Mouse (Mus musculus): ENCODE data around the gene Olfr689.
"Not testable (repeated sequence)": the region's sequence is repeated elsewhere in the genome, so short reads cannot be mapped to it uniquely, and the experiment has no call there.

Olfr689 gene

GRCm38 (mm10) chr7:105310865-105311264 lies at the start of gene Olfr689:
TSS of gene Olfr689 (plus strand) at chr7:105311165.
- peaks cover 12% of the 10 kb centered on the region; the same call in 1 of the 2 replicates for H3K9me3 ChIP-seq (ENCODE audit: low read length)

GRCm38 (mm10) chr7:105272426-105272825 lies 38.5 kb upstream of the Olfr689 start:
- TF ChIP-seq CTCF (conservative IDR thresholded peaks at IDR 0.05; ENCODE audit: low read length), result no peak
- no peak for TF ChIP-seq POU5F1 (IDR thresholded peaks at IDR 0.05; ENCODE audit: borderline replicate concordance, low read length)
- TF ChIP-seq NANOG (IDR thresholded peaks at IDR 0.05; ENCODE audit: borderline replicate concordance, low read length), result no peak
- Histone ChIP-seq H3K9me3 (ENCODE audit: low read length) (peaks cover 18% of the 10 kb centered on the region), H3K27me3 (ENCODE audit: insufficient read depth, low read length) (no peaks in the 10 kb centered on the region), H3K36me3 (ENCODE audit: insufficient read depth, low read length) (no peaks in the 10 kb centered on the region), H3K4me3 (replicated peaks; ENCODE audit: low read length) (no peak overlapping the region), H3K4me1 (replicated peaks; ENCODE audit: low read depth, low read length) (no peaks in the 10 kb centered on the region)

More at GRCm38 (mm10) chr7:105310865-105311264, at the start of gene Olfr689:
- TF ChIP-seq CTCF (conservative IDR thresholded peaks at IDR 0.05; ENCODE audit: low read length), result no peak
- no peak for TF ChIP-seq NANOG (IDR thresholded peaks at IDR 0.05; ENCODE audit: borderline replicate concordance, low read length)
- TF ChIP-seq POU5F1 (IDR thresholded peaks at IDR 0.05; ENCODE audit: borderline replicate concordance, low read length), result no peak
- H3K4me1 ChIP-seq (replicated peaks; ENCODE audit: low read depth, low read length), result no peaks in the 10 kb centered on the region
- H3K36me3 ChIP-seq (ENCODE audit: insufficient read depth, low read length), result no peaks in the 10 kb centered on the region
- H3K4me3 ChIP-seq (replicated peaks; ENCODE audit: low read length), result no peak within 1 kb of the TSS
- no peaks in the 10 kb centered on the region for H3K27me3 ChIP-seq (ENCODE audit: insufficient read depth, low read length)

GRCm38 (mm10) chr7:105287795-105288194 lies 23.2 kb upstream of the Olfr689 start, which contains the start of gene Olfr688:
TSS of gene Olfr688 (plus strand) at chr7:105288095.
- Histone ChIP-seq H3K4me1 (replicated peaks; ENCODE audit: low read depth, low read length) (no peaks in the 10 kb centered on the region), H3K9me3 (ENCODE audit: low read length) (no peaks in the 10 kb centered on the region), H3K4me3 (replicated peaks; ENCODE audit: low read length) (no peak within 1 kb of the TSS), H3K36me3 (ENCODE audit: insufficient read depth, low read length) (no peaks in the 10 kb centered on the region), H3K27me3 (ENCODE audit: insufficient read depth, low read length) (no peaks in the 10 kb centered on the region)
- no peak for TF ChIP-seq CTCF (conservative IDR thresholded peaks at IDR 0.05; ENCODE audit: low read length)
- TF ChIP-seq POU5F1 (IDR thresholded peaks at IDR 0.05; ENCODE audit: borderline replicate concordance, low read length), result no peak
- no peak for TF ChIP-seq NANOG (IDR thresholded peaks at IDR 0.05; ENCODE audit: borderline replicate concordance, low read length)

DNA sequence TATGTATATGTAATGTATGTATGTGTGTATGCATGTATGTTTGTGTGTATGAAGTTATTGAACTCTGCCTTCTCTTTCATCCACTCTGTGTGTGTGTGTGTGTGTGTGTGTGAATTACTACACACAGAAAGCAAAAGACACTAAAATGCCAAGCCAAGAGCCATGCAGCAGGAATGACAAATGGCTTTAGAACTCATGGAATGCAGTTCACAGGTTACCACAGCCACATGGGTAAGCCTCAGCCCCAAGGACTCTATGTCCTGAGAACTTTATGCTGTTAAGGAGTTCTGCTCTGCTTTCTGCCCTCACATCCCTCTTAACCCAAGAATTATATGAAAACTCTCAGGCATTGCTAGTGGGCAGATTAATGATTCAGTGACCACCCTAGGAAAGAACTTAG lies 20.9 kb upstream of the Olfr689 start:
- Histone ChIP-seq H3K36me3 (ENCODE audit: insufficient read depth, low read length) (no peaks in the 10 kb centered on the region), H3K9me3 (ENCODE audit: low read length) (no peaks in the 10 kb centered on the region), H3K4me1 (replicated peaks; ENCODE audit: low read depth, low read length) (no peaks in the 10 kb centered on the region), H3K4me3 (replicated peaks; ENCODE audit: low read length) (no peak overlapping the region), H3K27me3 (ENCODE audit: insufficient read depth, low read length) (no peaks in the 10 kb centered on the region)
- TF ChIP-seq CTCF (conservative IDR thresholded peaks at IDR 0.05; ENCODE audit: low read length) (no peak), POU5F1 (IDR thresholded peaks at IDR 0.05; ENCODE audit: borderline replicate concordance, low read length) (no peak), NANOG (IDR thresholded peaks at IDR 0.05; ENCODE audit: borderline replicate concordance, low read length) (no peak)

GRCm38 (mm10) chr7:105325302-105325701 lies 14.3 kb downstream of the Olfr689 start:
- TF ChIP-seq POU5F1 (IDR thresholded peaks at IDR 0.05; ENCODE audit: borderline replicate concordance, low read length) (no peak), CTCF (conservative IDR thresholded peaks at IDR 0.05; ENCODE audit: low read length) (no peak), NANOG (IDR thresholded peaks at IDR 0.05; ENCODE audit: borderline replicate concordance, low read length) (no peak)
- H3K9me3 ChIP-seq (ENCODE audit: low read length), result no peaks in the 10 kb centered on the region
- no peaks in the 10 kb centered on the region for H3K27me3 ChIP-seq (ENCODE audit: insufficient read depth, low read length)
- no peak overlapping the region for H3K4me3 ChIP-seq (replicated peaks; ENCODE audit: low read length)
- no peaks in the 10 kb centered on the region for H3K4me1 ChIP-seq (replicated peaks; ENCODE audit: low read depth, low read length)
- H3K36me3 ChIP-seq (ENCODE audit: insufficient read depth, low read length), result no peaks in the 10 kb centered on the region

DNA sequence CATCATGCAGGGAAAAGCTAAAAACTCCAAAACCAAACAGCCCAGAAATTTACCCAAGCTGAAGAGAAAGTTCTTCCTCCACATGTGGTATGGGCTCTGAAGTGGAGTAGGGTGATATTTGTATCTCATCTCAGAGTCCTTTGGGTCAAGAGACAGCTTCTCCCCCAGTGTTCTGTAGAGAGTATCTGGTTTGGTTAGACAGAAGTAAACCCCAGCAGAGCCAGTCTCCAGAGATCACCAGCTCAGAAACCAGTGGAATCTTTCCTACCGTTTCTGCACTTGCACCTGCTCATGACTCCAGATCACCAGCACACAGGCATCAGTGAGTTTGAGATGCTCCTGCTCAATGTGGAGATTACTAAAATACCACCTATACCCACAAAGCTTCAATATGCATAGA lies 23.0 kb downstream of the Olfr689 start, which contains the start of gene Olfr690:
TSS of gene Olfr690 (minus strand) at position 101 of the 400 bp plus-strand sequence.
- Histone ChIP-seq H3K4me3 (replicated peaks; ENCODE audit: low read length) (no peak within 1 kb of the TSS), H3K27me3 (ENCODE audit: insufficient read depth, low read length) (no peaks in the 10 kb centered on the region), H3K9me3 (ENCODE audit: low read length) (peaks cover 5% of the 10 kb centered on the region; the same call in 1 of the 2 replicates), H3K36me3 (ENCODE audit: insufficient read depth, low read length) (no peaks in the 10 kb centered on the region), H3K4me1 (replicated peaks; ENCODE audit: low read depth, low read length) (no peaks in the 10 kb centered on the region)
- TF ChIP-seq CTCF (conservative IDR thresholded peaks at IDR 0.05; ENCODE audit: low read length) (no peak), POU5F1 (IDR thresholded peaks at IDR 0.05; ENCODE audit: borderline replicate concordance, low read length) (no peak), NANOG (IDR thresholded peaks at IDR 0.05; ENCODE audit: borderline replicate concordance, low read length) (no peak)

- H3K9me3 ChIP-seq (ENCODE audit: low read length), result peaks cover 9% of the 10 kb centered on the region; the same call in 1 of the 2 replicates
- no peaks in the 10 kb centered on the region for H3K36me3 ChIP-seq (ENCODE audit: insufficient read depth, low read length)
- no peak within 1 kb of the TSS for H3K4me3 ChIP-seq (replicated peaks; ENCODE audit: low read length)
- TF ChIP-seq CTCF (conservative IDR thresholded peaks at IDR 0.05; ENCODE audit: low read length) (no peak), NANOG (IDR thresholded peaks at IDR 0.05; ENCODE audit: borderline replicate concordance, low read length) (no peak), POU5F1 (IDR thresholded peaks at IDR 0.05; ENCODE audit: borderline replicate concordance, low read length) (no peak)
- H3K27me3 ChIP-seq (ENCODE audit: insufficient read depth, low read length), result no peaks in the 10 kb centered on the region
- H3K4me1 ChIP-seq (replicated peaks; ENCODE audit: low read depth, low read length), result no peaks in the 10 kb centered on the region
Observed at GRCm38 (mm10) chr7:105342170-105342569, 31.2 kb downstream of the Olfr689 start, which contains the start of gene Olfr691. TSS of gene Olfr691 (minus strand) at chr7:105342270.

DNA sequence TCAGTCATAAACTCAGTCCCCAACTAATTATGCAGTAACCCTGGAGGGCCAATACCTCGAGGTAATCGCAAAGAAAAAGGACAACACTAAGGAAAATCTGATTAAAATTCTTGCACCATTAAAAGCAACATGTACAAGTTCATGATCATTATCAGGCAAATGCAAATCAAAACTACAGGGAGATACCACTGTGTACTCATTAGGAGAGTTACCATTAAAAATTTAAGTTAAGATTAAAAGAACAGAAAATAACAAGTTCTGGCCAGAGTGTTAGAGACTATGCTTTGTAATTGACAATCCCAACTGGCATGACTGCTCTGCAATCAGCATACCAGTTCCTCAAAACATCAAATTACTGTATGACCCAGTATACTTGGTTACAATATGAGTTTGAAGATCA lies 31.8 kb downstream of the Olfr689 start:
- no peak for TF ChIP-seq POU5F1 (IDR thresholded peaks at IDR 0.05; ENCODE audit: borderline replicate concordance, low read length)
- TF ChIP-seq NANOG (IDR thresholded peaks at IDR 0.05; ENCODE audit: borderline replicate concordance, low read length), result no peak
- no peak for TF ChIP-seq CTCF (conservative IDR thresholded peaks at IDR 0.05; ENCODE audit: low read length)
- H3K4me1 ChIP-seq (replicated peaks; ENCODE audit: low read depth, low read length), result no peaks in the 10 kb centered on the region
- 0 out of 2 replicates have a peak, but pooled peaks cover 5% of the 10 kb centered on the region for H3K9me3 ChIP-seq (ENCODE audit: low read length)
- H3K36me3 ChIP-seq (ENCODE audit: insufficient read depth, low read length), result no peaks in the 10 kb centered on the region
- no peaks in the 10 kb centered on the region for H3K27me3 ChIP-seq (ENCODE audit: insufficient read depth, low read length)
- no peak overlapping the region for H3K4me3 ChIP-seq (replicated peaks; ENCODE audit: low read length)

DNA sequence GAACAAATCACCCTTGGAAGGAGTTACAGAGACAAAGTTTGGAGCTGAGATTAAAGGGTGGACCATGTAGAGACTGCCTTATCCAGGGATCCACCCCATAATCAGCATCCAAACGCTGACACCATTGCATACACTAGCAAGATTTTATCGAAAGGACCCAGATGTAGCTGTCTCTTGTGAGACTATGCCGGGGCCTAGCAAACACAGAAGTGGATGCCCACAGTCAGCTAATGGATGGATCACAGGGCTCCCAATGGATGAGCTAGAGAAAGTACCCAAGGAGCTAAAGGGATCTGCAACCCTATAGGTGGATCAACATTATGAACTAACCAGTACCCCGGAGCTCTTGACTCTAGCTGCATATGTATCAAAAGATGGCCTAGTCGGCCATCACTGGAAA lies 45.1 kb downstream of the Olfr689 start:
- not testable (repeated sequence) for H3K9me3 ChIP-seq (ENCODE audit: low read length); H3K36me3 ChIP-seq (ENCODE audit: insufficient read depth, low read length); H3K4me3 ChIP-seq (replicated peaks; ENCODE audit: low read length); H3K4me1 ChIP-seq (replicated peaks; ENCODE audit: low read depth, low read length); H3K27me3 ChIP-seq (ENCODE audit: insufficient read depth, low read length)

GRCm38 (mm10) chr7:105356487-105356886 lies 45.5 kb downstream of the Olfr689 start:
- H3K4me3 ChIP-seq (replicated peaks; ENCODE audit: low read length); H3K27me3 ChIP-seq (ENCODE audit: insufficient read depth, low read length); H3K4me1 ChIP-seq (replicated peaks; ENCODE audit: low read depth, low read length); H3K36me3 ChIP-seq (ENCODE audit: insufficient read depth, low read length); H3K9me3 ChIP-seq (ENCODE audit: low read length): not testable (repeated sequence)
